Mouse (Mus musculus): Measurements from ENCODE around the gene Vav2. TPM values are rescaled to one million over a fixed set of nuclear protein-coding genes. Genes with fewer than 3 reads are reported as not detected.

The Vav2 gene
- polyA plus RNA-seq, 1 experiment: 48.0 TPM

DNA sequence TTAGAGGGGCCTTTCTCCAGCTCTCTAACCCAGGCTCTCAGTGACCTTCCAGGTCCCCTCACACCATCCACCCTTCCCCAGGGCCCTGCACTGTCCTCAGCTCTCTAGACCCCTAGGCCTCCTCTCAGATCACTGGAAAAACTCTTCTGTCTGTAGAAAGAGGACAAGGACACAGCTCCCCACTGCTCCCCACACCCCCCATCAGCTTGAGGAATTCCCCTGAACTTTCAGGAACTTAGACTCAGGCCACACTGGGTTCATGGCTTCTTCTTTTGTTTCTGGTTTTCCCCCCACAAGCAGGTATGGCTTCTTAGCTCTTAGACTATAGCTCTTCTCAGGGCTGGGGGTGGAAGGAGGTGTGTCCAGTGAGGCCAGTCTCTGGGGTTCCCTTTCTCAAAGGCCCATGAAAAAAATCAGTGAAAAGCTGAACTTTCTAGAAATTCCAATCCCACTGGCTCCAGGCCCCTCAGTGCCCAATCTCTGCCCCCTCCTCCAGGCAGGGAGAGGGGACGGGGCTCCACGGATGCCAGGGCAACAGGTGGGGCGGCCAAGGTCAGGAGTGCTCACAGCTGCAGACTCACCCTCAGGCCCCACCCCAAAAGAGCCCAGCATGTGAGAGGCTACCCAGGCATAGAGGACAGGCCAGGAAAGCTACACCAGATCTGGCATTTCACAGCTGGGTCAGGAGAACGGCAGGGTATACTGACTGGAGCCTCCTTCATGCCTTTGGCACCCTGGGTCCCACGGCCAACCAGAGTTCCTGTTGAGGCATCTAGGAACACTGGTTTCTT, 21.5 kb downstream of the Vav2 start:
- no peak overlapping the region for H3K4me3 ChIP-seq (ENCODE audit: control insufficient read depth, insufficient read depth, low read length)
- 63% methylated on average over 5 of the region's 5 CpGs for WGBS
- no peak for DNase-seq
- H3K27ac ChIP-seq (ENCODE audit: control insufficient read depth, insufficient read depth, low read length): peak overlapping the region; percentile 38; the same call in 1 of the 2 replicates
- H3K27me3 ChIP-seq (ENCODE audit: control insufficient read depth, insufficient read depth, low read length): no peaks in the 10 kb centered on the region
- H3K36me3 ChIP-seq (ENCODE audit: control insufficient read depth, insufficient read depth, low read length): no peaks in the 10 kb centered on the region
- peaks cover 43% of the 10 kb centered on the region for H3K4me1 ChIP-seq (replicated peaks; ENCODE audit: control insufficient read depth, insufficient read depth, low read length)
- no peak for TF ChIP-seq POLR2A (IDR thresholded peaks at IDR 0.05; ENCODE audit: control insufficient read depth, extremely low read depth, insufficient read depth, low read length, poor library complexity)
- TF ChIP-seq CTCF (IDR thresholded peaks at IDR 0.05; ENCODE audit: borderline replicate concordance, control insufficient read depth, extremely low read depth, insufficient read depth, low read length, poor library complexity): no peak

DNA sequence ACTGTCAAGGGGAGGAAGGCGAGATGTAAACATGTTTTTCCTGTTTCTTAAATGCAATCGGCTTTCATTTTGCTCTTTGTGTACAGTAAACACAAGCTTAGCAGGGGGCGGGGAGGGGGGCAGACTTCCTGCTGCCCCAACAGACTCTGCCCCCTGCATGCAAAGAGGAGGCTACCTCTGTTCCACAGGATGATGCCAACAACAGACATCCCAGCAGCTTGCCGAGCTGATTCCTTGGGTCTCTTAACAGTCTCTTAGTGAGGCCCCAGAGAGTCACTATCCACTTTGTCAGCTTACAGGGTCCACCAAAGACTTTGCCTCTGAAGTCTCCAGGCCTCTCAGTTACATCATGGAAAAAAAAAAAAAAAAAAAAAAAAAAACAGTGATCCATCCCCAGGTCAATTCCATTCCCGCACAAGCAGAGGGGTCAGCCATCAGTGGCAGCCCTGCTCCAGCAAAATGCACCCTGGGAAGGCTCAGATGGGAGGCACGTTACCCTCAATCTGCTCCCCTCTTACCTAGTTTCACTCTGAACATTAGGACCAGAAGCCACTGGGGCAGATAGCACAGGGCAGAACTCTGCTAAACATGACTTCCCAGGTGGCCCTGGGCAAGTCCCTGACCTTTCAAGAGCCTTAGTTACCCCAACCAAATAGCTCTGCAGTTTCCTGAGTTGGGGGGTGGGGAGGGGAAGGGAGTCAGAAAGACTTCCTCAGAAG, 22.3 kb downstream of the Vav2 start:
- peak overlapping the region; percentile 38; the same call in 1 of the 2 replicates for H3K27ac ChIP-seq (ENCODE audit: control insufficient read depth, insufficient read depth, low read length)
- 76% methylated on average over 6 of the region's 6 CpGs for WGBS
- DNase-seq: no peak
- H3K4me3 ChIP-seq (ENCODE audit: control insufficient read depth, insufficient read depth, low read length): no peak overlapping the region
- no peaks in the 10 kb centered on the region for H3K36me3 ChIP-seq (ENCODE audit: control insufficient read depth, insufficient read depth, low read length)
- H3K27me3 ChIP-seq (ENCODE audit: control insufficient read depth, insufficient read depth, low read length): no peaks in the 10 kb centered on the region
- peaks cover 43% of the 10 kb centered on the region for H3K4me1 ChIP-seq (replicated peaks; ENCODE audit: control insufficient read depth, insufficient read depth, low read length)
- TF ChIP-seq POLR2A (IDR thresholded peaks at IDR 0.05; ENCODE audit: control insufficient read depth, extremely low read depth, insufficient read depth, low read length, poor library complexity): no peak

DNA sequence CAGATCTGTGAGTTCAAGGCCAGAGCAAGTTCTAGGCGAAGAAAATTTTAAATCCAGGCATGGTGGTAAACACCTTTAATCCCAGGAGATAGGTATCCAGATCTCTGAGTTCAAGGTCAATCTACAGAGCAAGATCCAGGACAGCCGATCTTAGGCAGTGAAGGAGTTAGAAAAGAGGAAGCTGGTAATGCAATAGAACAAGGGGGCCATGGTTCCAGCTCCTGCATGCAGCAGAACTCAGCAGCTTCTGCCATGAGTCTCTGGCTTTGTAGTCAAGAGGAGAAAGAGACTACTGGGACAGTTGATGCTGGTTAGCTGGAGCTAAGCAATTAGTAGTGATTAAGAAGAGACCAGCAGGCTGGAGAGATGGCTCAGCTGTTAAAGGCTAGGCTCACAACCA, 25.3 kb downstream of the Vav2 start:
- WGBS: 65% methylated on average over 2 of the region's 2 CpGs
- no peak overlapping the region for H3K4me3 ChIP-seq (ENCODE audit: control insufficient read depth, insufficient read depth, low read length)

DNA sequence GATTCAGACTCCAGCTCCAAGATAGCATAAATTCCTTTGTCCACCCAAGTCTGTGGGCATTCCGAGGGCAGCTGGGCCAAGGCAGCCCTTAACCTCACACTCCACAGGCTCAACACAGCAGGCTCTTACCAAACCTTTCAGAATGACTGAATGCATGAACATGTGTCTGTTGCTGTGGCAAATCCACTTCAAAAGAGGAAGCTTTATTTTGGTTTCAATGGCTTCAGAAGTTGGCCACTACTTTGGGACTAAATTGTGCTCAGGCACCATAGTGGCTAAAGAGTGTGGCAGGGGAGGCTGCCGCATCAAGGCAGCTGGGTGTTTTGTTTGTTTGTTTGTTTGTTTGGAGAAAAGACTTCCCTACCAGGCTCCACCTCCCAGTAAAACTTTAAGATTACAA, 26.8 kb downstream of the Vav2 start:
- 92% methylated on average over 2 of the region's 2 CpGs for WGBS
- Histone ChIP-seq H3K27ac (ENCODE audit: control insufficient read depth, insufficient read depth, low read length) (no peak overlapping the region), H3K4me3 (ENCODE audit: control insufficient read depth, insufficient read depth, low read length) (no peak overlapping the region), H3K4me1 (replicated peaks; ENCODE audit: control insufficient read depth, insufficient read depth, low read length) (peaks cover 23% of the 10 kb centered on the region), H3K27me3 (ENCODE audit: control insufficient read depth, insufficient read depth, low read length) (no peaks in the 10 kb centered on the region), H3K36me3 (ENCODE audit: control insufficient read depth, insufficient read depth, low read length) (no peaks in the 10 kb centered on the region)
- TF ChIP-seq CTCF (IDR thresholded peaks at IDR 0.05; ENCODE audit: borderline replicate concordance, control insufficient read depth, extremely low read depth, insufficient read depth, low read length, poor library complexity) (no peak), POLR2A (IDR thresholded peaks at IDR 0.05; ENCODE audit: control insufficient read depth, extremely low read depth, insufficient read depth, low read length, poor library complexity) (no peak)
- no peak for DNase-seq

More for the DNA sequence above, 25.3 kb downstream of the Vav2 start:
- Histone ChIP-seq H3K36me3 (ENCODE audit: control insufficient read depth, insufficient read depth, low read length) (no peaks in the 10 kb centered on the region), H3K27ac (ENCODE audit: control insufficient read depth, insufficient read depth, low read length) (no peak overlapping the region), H3K27me3 (ENCODE audit: control insufficient read depth, insufficient read depth, low read length) (no peaks in the 10 kb centered on the region), H3K4me1 (replicated peaks; ENCODE audit: control insufficient read depth, insufficient read depth, low read length) (peaks cover 29% of the 10 kb centered on the region)
- no peak for DNase-seq
- TF ChIP-seq CTCF (IDR thresholded peaks at IDR 0.05; ENCODE audit: borderline replicate concordance, control insufficient read depth, extremely low read depth, insufficient read depth, low read length, poor library complexity) (no peak), POLR2A (IDR thresholded peaks at IDR 0.05; ENCODE audit: control insufficient read depth, extremely low read depth, insufficient read depth, low read length, poor library complexity) (no peak)

DNA sequence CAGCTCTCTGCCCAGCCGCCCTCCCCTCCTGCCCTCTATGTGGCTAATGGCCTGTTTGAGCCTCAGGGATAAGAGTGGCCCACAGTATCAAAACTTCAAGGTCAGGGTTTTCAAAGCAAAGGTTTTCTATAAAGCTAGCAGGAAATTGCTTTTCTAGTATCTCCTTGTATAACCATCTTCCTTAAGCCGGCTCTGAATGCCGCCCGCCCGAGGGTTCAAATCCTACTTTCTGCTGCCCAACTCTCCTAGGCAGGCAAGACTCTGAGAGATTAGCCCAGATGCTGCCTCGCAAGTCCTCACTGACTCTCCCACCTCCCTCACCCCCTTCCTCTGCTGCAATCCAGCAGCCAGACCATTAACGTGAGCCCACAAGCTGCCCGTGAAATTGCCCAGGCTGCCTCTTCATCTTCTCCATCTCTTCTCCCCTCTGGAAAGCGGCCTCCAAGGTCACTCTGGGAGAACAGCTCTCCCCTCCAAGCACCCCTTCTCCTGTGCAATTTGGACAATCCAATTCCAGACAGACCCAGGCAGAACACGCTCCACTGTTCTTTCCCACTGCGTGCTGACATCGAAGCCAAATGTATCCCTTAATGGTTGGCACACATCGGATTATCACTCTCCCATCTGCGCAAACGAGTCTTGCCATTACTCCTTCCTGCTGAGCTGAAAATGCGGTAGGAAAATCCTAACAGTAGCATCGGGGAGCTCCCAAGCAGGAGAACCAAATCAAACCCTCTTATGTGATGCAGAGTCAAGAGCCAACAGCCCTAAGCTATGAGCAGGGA, 30.0 kb downstream of the Vav2 start:
- Histone ChIP-seq H3K27me3 (ENCODE audit: control insufficient read depth, insufficient read depth, low read length) (no peaks in the 10 kb centered on the region), H3K27ac (ENCODE audit: control insufficient read depth, insufficient read depth, low read length) (no peak overlapping the region), H3K36me3 (ENCODE audit: control insufficient read depth, insufficient read depth, low read length) (no peaks in the 10 kb centered on the region), H3K4me3 (ENCODE audit: control insufficient read depth, insufficient read depth, low read length) (no peak overlapping the region), H3K4me1 (replicated peaks; ENCODE audit: control insufficient read depth, insufficient read depth, low read length) (peaks cover 8% of the 10 kb centered on the region; the same call in 1 of the 2 replicates)
- TF ChIP-seq POLR2A (IDR thresholded peaks at IDR 0.05; ENCODE audit: control insufficient read depth, extremely low read depth, insufficient read depth, low read length, poor library complexity) (no peak), CTCF (IDR thresholded peaks at IDR 0.05; ENCODE audit: borderline replicate concordance, control insufficient read depth, extremely low read depth, insufficient read depth, low read length, poor library complexity) (no peak)
- 97% methylated on average over 17 of the region's 17 CpGs for WGBS
- DNase-seq: no peak

DNA sequence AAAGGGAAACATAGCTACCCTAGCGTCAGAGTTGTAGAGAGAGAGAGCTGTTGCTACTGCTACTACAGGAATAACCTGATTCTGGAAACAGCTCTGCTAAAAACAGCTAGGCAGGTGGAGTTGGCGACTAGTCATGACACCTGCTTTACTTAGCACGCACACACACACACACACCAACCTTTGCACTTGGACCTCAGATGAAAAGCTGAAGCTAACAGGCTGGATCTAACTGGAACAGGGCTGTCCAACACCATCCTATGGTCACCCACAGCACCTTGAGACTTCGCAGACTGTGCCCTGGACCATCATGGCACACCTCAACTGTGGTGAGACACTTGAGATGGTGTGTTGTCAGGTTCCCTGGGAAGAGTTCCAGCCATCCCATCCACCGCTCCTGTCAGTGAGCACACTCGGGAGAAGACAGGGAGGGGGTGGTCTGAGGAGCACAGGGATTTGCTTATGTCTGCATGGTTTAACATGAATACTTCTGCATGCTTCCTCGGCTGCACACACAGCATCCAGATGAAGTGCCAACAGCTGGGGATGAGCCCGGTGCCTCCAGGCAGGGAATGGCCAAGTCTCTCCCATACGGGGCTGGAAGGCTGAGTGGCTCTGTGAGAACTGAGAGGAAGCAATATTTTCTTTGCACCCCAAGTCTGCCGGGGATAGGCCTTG, 32.5 kb downstream of the Vav2 start:
- H3K4me3 ChIP-seq (ENCODE audit: control insufficient read depth, insufficient read depth, low read length): no peak overlapping the region
- DNase-seq: no peak
- TF ChIP-seq POLR2A (IDR thresholded peaks at IDR 0.05; ENCODE audit: control insufficient read depth, extremely low read depth, insufficient read depth, low read length, poor library complexity): no peak
- TF ChIP-seq CTCF (IDR thresholded peaks at IDR 0.05; ENCODE audit: borderline replicate concordance, control insufficient read depth, extremely low read depth, insufficient read depth, low read length, poor library complexity): no peak
- no peaks in the 10 kb centered on the region for H3K36me3 ChIP-seq (ENCODE audit: control insufficient read depth, insufficient read depth, low read length)
- H3K27ac ChIP-seq (ENCODE audit: control insufficient read depth, insufficient read depth, low read length): no peak overlapping the region
- WGBS: 89% methylated on average over 10 of the region's 10 CpGs
- no peaks in the 10 kb centered on the region for H3K27me3 ChIP-seq (ENCODE audit: control insufficient read depth, insufficient read depth, low read length)
- peaks cover 8% of the 10 kb centered on the region; the same call in 1 of the 2 replicates for H3K4me1 ChIP-seq (replicated peaks; ENCODE audit: control insufficient read depth, insufficient read depth, low read length)

All from thymus, adult 2 months (tissue).